Mouse (Mus musculus): ENCODE measurements around the gene Pax8. TPM values are rescaled to one million over a fixed set of nuclear protein-coding genes. Genes with fewer than 3 reads are reported as not detected.

Pax8 gene
- 20.5 and 26.7 TPM in 2 replicates for polyA plus RNA-seq (2012; rRNA removed)

DNA sequence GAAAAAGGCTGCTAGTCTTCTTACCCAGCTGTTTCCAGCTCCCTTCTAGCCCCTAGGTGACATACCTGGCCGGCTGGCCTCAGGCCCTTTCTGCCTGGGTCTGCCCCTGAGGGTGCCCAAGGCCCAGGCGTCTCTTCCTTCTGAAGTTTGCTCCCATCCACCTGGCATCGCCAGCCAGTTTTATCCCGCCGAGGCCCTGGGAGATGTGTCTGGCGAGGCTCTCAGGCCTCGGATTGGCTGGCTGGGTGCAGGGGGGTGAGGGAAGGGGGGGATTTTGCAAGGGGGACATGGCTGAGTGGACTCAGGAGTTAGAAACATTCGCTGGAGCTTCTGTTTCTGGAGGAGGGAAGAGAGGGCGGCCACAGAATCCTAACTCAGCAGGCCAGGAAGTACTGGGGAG lies at the start of gene Pax8:
Gene Pax8, minus strand, starts transcription at position 180 of the 400 bp plus-strand sequence.

Other genes with a start within 250 kb of the Pax8 start
- not detected in 2 replicates for gene Il1f5, start 198.6 kb downstream of the Pax8 start, polyA plus RNA-seq (2012; rRNA removed)
- not detected in 2 replicates for gene Il1f10, start 184.4 kb downstream of the Pax8 start, polyA plus RNA-seq (2012; rRNA removed)
- 0.72 and 1.4 TPM in 2 replicates for gene Il1rn, start 138.7 kb downstream of the Pax8 start, polyA plus RNA-seq (2012; rRNA removed)
- gene Psd4, start 108.0 kb downstream of the Pax8 start, polyA plus RNA-seq (2012; rRNA removed) = 10.6 and 16.3 TPM in 2 replicates